Mouse (Mus musculus) layer of hippocampus, adult 9-10 months (tissue): ENCODE data around the gene Slco4c1.

Experiments
- DNase-seq: peaks from one replicate; pipeline ENCODE4 v3.0.0; 2022; ENCODE audit warnings: low spot score

Gene Slco4c1

GRCm38 (mm10) chr1:96871528-96872360, at the start of gene Slco4c1:
Slco4c1 (minus strand) TSS chr1:96872171.
- DNase-seq, result no peak

DNA sequence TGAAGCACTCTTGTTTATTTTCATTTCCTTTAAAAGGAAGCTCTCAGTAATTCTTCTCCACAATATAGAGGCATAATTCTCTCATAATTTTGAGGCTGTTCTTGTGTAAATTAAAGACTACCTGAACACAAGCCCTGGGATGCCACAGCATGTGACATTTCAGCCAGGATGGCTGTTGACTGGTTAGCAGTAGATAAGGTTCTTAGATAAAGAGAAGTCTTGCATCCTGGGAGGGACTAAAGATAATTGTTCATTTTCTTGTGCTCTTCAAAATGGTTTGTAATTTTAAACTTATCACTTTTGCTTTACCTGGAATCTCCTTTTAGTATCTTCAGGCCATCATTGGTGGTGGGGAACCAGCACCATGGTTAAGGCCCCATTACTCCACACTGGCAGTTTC, 45.4 kb upstream of the Slco4c1 start:
- DNase-seq, result no peak

DNA sequence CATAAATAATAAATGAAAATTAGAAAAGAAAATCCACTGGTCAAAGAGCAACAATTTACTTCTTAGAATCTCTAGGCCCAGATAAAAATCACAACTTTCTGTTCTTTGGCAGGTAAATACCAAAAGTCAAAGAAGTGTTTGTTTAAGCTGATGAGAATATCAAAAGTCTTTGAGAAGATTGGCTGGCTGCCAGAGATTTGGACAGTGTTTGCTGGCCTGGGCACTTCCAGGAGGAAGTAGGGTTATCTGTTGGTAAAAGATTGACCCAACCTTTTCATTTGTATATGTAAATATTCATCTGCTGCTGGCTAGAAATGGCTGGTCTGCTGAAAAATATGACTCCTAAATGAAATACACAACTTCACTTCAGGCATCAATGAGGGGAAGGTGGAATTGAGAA, 11.8 kb upstream of the Slco4c1 start:
- DNase-seq, result no peak

GRCm38 (mm10) chr1:96878572-96878971, 6.6 kb upstream of the Slco4c1 start:
- DNase-seq, result no peak

- no peak for DNase-seq
These were observed 4.1 kb upstream of the Slco4c1 start for GRCm38 (mm10) chr1:96876076-96876475.

DNA sequence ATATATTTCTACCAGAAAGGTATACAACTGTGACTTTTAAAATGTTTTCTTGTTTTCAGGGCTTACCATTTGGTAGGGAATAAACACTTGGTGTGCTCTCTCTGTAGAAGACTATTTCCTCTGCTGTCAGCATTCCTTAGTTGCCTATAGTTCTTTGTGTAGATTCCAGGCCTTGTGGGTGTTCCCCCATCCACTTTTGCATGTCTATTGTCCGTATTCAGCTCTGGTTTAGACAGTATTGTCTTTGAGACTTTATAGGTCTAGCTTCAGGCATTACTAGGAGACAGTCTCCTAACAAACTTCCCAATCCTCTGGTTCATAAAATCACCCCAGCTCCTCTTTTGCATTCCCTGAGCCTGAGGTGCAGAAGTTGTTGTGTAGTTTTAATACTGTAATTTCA, 2.7 kb upstream of the Slco4c1 start:
- no peak for DNase-seq

DNA sequence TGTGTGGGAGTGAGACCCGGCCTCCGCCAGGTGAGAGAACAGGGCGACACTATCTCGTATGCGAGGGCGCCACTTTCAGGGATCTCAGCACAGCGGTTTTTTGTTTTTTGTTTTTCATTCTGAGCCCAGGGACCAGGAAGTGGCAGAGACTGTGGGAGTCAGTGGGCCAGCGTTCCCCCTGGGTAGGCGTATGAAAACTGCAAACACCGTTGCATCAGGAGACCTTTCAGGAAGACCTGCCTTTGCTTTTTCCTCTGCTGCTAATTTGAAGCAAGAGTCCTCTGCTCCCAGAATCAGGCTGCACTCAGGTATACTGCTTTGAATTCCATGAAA, 356 bp upstream of the Slco4c1 start:
- no peak for DNase-seq

GRCm38 (mm10) chr1:96870764-96871307, 1.1 kb downstream of the Slco4c1 start:
- DNase-seq, result no peak

- DNase-seq, result no peak
These were observed 3.2 kb downstream of the Slco4c1 start for GRCm38 (mm10) chr1:96868722-96869121.

DNA sequence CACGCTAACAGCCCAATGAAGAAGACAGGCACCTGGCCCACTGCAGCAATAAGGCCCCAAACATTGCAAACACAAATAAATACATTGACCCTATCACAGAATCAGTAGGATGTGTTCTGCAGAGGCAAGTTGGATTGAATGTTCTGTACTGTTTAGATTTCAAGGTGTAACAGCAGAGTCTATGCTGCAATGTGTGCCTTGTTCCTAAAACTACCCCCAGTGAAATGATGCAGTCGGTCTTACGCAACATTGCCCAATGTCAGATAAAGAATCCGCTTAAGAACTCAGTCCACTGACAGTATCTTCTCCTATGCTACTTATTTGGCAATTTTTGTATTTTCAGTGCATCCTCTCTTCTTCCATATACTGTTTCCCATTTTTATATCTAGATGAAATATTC, 6.0 kb downstream of the Slco4c1 start:
- DNase-seq, result no peak

DNA sequence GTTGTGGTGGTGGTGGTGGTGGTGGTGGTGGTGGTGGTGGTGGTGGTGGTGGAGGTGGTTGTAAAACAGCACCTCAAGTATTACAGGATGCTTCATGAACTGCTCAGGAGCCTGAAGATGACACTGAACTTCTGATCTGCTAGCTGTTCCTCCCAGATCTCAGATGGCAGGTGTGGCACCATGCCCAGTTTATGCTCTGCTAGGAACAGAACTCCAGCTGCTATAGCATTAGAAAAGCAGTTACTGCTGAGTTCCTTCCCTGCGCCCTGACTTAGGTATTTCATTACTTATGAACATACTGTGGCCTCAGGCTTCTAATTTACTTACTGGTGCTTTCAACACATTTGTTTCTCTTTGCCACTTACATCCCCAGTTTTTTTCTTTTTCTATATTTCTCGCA, 7.9 kb downstream of the Slco4c1 start:
- DNase-seq, result no peak

GRCm38 (mm10) chr1:96859995-96860684, 11.8 kb downstream of the Slco4c1 start:
- DNase-seq, result no peak

- no peak for DNase-seq
These were observed 18.4 kb downstream of the Slco4c1 start for GRCm38 (mm10) chr1:96853541-96853940.

DNA sequence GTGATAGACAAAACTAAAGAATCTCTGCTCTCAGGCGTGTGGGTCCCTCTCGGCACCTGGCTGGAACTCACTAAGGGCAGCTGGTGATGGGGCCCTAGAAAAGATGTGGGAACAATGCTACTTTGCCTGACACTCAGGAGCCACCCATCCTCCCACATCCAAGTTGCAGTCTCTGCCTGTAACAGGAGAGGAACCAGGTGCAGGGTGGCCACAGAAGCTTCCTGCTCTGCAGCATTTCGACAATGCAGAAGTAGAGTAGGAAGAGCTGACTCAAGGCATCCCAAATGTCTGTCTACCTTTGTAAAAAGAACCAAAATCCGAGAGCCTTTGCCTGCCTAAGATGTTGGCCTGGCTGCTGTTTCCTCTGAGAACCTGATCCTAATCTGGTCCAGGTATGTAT, 22.9 kb downstream of the Slco4c1 start:
- DNase-seq, result no peak

DNA sequence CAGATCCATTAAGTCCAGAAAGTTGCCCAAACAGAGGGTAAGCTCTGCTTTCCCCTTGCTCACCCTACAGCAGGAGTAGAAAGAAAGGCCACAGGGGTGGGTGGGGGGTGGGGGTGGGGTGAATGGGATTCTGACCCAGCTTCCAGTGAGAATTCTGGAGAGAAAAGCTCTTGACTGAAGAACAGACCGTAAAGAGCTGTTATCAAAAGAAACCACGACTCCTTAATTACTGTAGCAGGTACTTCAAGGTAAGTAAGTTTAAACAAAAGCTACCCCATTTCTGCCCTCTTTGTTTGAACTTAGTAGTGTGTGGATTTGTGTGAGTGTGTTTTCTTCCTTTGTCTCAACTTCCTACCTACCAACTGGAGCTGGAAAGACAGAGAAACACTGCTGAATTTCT, 23.4 kb downstream of the Slco4c1 start:
- no peak for DNase-seq

DNA sequence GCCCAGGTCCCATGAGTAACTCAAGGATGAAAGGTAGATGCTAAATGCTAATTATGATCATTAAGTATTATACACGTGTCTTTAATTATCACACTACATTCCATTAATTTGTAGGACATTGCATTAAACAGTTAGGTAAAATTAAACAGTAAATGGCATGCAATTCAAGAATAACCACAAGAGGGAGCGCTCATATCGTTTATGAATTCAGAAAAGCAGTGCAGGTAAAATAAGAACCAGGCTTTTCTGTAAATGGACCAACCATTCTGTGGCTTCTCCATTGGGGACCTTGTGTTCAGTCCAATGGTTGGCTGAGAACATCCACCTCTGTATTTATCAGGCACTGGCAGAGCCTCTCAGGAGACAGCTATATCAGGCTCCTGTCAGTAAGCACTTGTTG, 25.2 kb downstream of the Slco4c1 start:
- DNase-seq, result peak; percentile 61

DNA sequence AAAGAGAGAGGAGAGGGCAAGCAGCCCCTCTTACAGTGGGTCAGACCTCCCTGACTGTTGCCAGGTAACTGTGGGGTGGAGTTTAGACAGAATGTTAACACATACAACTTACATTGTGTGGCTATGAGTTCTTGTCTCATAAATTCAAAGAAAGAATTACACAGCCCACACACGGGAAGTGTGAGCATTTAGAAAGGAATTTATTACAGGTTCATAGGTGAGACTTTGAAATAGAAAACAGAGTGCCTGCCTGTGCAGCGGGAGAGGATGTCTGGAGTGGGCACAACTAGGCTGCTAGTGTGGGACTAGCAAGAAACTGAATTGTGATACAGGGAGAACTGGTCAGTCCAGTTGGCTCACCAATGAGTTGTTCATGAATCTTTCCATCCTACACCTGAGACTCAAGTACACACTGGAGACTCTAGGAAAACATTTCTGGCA, 66.7 kb downstream of the Slco4c1 start:
- DNase-seq, result no peak

GRCm38 (mm10) chr1:96801595-96801994, 70.4 kb downstream of the Slco4c1 start:
- no peak for DNase-seq

DNA sequence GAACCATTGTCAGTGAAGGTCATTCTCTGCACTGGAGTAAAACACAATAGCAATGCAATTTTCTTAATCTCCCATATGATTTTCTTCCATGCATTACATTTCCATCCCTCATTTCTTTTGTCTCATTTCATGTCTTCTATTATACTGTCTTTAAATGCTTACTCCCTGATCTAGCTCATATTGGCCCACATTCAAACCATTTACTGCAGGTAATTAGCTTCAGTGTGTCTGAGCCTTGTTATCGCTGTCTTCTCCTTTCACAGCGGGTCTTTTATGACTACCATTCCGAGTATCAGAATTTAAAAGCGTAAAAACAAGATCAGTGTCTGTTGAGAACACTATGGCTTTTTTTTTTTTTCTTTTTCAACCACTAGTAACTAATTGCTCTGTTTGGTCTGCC, 77.3 kb downstream of the Slco4c1 start:
- DNase-seq, result no peak

- DNase-seq, result no peak
These were observed 77.7 kb downstream of the Slco4c1 start for GRCm38 (mm10) chr1:96794290-96794689.

- DNase-seq, result no peak
These were observed 82.7 kb downstream of the Slco4c1 start for GRCm38 (mm10) chr1:96789268-96789667.

DNA sequence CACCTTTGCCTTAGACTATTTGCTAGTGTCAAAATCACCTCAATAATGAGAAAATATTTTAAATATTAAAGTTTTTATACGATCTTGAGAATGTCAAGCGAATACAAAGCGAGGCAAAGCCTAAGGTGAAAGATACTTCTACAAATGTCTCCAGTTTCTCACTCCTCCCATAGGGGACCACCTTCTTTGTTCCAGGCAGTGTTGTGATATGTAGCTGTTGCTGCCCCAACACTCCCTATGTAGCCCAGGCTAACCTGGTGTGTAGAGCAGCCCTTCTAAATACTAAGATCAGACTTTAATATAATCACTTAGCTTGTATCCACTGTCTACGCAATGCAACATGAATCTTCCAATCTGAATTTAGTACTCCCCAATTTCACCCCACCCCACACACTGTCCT, 97.8 kb downstream of the Slco4c1 start:
- DNase-seq, result no peak

- DNase-seq, result no peak
These were observed 98.3 kb downstream of the Slco4c1 start for GRCm38 (mm10) chr1:96773712-96774111.
